In the genomic region with DNA sequence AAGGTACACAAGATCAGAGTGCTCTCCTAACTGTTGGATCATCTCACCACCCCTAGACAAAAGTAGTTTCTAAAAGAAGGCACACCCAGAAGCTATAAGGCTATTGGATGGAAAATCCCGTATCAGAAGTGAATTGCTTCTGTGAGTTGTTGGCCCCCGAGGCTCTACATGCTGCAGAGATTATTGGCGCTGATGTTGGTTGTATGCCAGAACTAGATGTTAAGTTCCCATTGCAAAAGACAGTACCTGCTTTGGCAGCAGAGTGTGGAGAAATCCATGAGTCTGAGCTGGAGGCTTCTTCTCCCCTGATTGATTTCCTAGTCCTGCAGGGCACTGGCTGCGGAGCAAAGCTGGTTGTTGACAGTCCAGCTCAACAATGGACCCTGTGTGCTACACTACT, we compare ENCODE assay signal across 23 mouse cellular contexts.
"Had no signal": no experiment of that assay in that cellular context is flagged by ENCODE, and none has a peak within 500 bp of the region (broad histone marks: within the 10 kb centered on the region; RNA-seq: fewer than 3 reads in every experiment).

No protein-coding gene starts in this region.

- H3K4me3 ChIP-seq: heart, embryonic 10.5 days; heart, embryonic 12.5 days; hindbrain, embryonic 10.5 days; hindbrain, embryonic 12.5 days; intestine, embryonic 15.5 days; layer of hippocampus, adult 2 months; left cerebral cortex, adult 2 months; limb, embryonic 13.5 days; limb, embryonic 15.5 days had no signal

- H3K4me2 ChIP-seq: heart, embryonic 12.5 days; hindbrain, embryonic 12.5 days; hindbrain, embryonic 14.5 days; intestine, embryonic 15.5 days; limb, embryonic 13.5 days; limb, embryonic 15.5 days had no signal

- H3K36me3 ChIP-seq: heart, embryonic 10.5 days; heart, embryonic 12.5 days; hindbrain, embryonic 10.5 days; hindbrain, embryonic 12.5 days; intestine, embryonic 15.5 days; limb, embryonic 13.5 days; limb, embryonic 15.5 days had no signal

- H3K9me3 ChIP-seq: heart, embryonic 10.5 days; heart, embryonic 12.5 days; hindbrain, embryonic 10.5 days; hindbrain, embryonic 12.5 days; intestine, embryonic 15.5 days; limb, embryonic 13.5 days; limb, embryonic 15.5 days had no signal

- H3K27ac ChIP-seq: heart, embryonic 10.5 days; hindbrain, embryonic 10.5 days; hindbrain, embryonic 12.5 days; hindbrain, embryonic 14.5 days; intestine, embryonic 15.5 days; layer of hippocampus, adult 2 months; left cerebral cortex, adult 2 months; limb, embryonic 13.5 days; limb, embryonic 15.5 days had no signal

- DNase-seq: gastrocnemius, postnatal 14 days; gastrocnemius, postnatal 36 days; heart, adult 18-20 months; heart, postnatal 10 days; heart, postnatal 4 days; kidney, adult 18-20 months; kidney, adult 8-10 months; kidney, postnatal 10 days; kidney, postnatal 25 days; kidney, postnatal 4 days had no signal

- H3K9ac ChIP-seq: heart, embryonic 12.5 days; hindbrain, embryonic 12.5 days; hindbrain, embryonic 14.5 days; intestine, embryonic 15.5 days; limb, embryonic 13.5 days; limb, embryonic 15.5 days had no signal

- ATAC-seq: hindbrain, embryonic 16.5 days; inflammation-experienced regulatory T-cells, adult 6 months; intestine, embryonic 15.5 days; intestine, postnatal 0 days had no signal

- H3K27me3 ChIP-seq: heart, embryonic 12.5 days; intestine, embryonic 15.5 days had no signal
